Mouse (Mus musculus): ENCODE data around the gene Slamf9. TPM values are rescaled to one million over a fixed set of nuclear protein-coding genes. Genes with fewer than 3 reads are reported as not detected.

Gene Slamf9
- polyA plus RNA-seq, 1 experiment from 2014 or later = not detected

GRCm38 (mm10) chr1:172523699-172524101, 48.5 kb downstream of the Slamf9 start:
- Histone ChIP-seq H3K36me3 (replicated peaks) (no peaks in the 10 kb centered on the region), H3K9ac (no peak overlapping the region), H3K27ac (no peak overlapping the region), H3K9me3 (no peaks in the 10 kb centered on the region), H3K27me3 (peaks cover 18% of the 10 kb centered on the region), H3K4me1 (peaks cover 16% of the 10 kb centered on the region), H3K4me2 (no peak overlapping the region), H3K4me3 (replicated peaks) (no peak overlapping the region)
- ATAC-seq (ENCODE audit: low FRiP score) = no peak
- 75% methylated on average over 12 of the region's 12 CpGs for WGBS

- Histone ChIP-seq H3K27ac (no peak overlapping the region), H3K4me1 (peaks cover 14% of the 10 kb centered on the region), H3K9ac (no peak overlapping the region), H3K4me3 (replicated peaks) (no peak overlapping the region), H3K4me2 (no peak overlapping the region), H3K9me3 (no peaks in the 10 kb centered on the region), H3K36me3 (replicated peaks) (no peaks in the 10 kb centered on the region), H3K27me3 (peaks cover 18% of the 10 kb centered on the region)
- 50% methylated on average over 15 of the region's 15 CpGs for WGBS
- ATAC-seq (ENCODE audit: low FRiP score) = no peak
Measured at GRCm38 (mm10) chr1:172525027-172525764, 50.0 kb downstream of the Slamf9 start.

GRCm38 (mm10) chr1:172525971-172526370, 50.8 kb downstream of the Slamf9 start:
- no peak overlapping the region for H3K4me3 ChIP-seq (replicated peaks)
- no peaks in the 10 kb centered on the region for H3K36me3 ChIP-seq (replicated peaks)
- no peak for ATAC-seq (ENCODE audit: low FRiP score)
- H3K9ac ChIP-seq = no peak overlapping the region
- no peak overlapping the region for H3K4me2 ChIP-seq
- WGBS = 78% methylated on average over 7 of the region's 7 CpGs
- H3K27ac ChIP-seq = no peak overlapping the region
- H3K27me3 ChIP-seq = peaks cover 20% of the 10 kb centered on the region
- H3K9me3 ChIP-seq = no peaks in the 10 kb centered on the region
- peaks cover 13% of the 10 kb centered on the region for H3K4me1 ChIP-seq

- Histone ChIP-seq H3K9ac (no peak overlapping the region), H3K4me2 (no peak overlapping the region), H3K4me3 (replicated peaks) (no peak overlapping the region), H3K27ac (no peak overlapping the region), H3K27me3 (peaks cover 22% of the 10 kb centered on the region), H3K9me3 (no peaks in the 10 kb centered on the region), H3K4me1 (peaks cover 13% of the 10 kb centered on the region), H3K36me3 (replicated peaks) (no peaks in the 10 kb centered on the region)
- no peak for ATAC-seq (ENCODE audit: low FRiP score)
- WGBS = 82% methylated on average over 23 of the region's 23 CpGs
Measured at GRCm38 (mm10) chr1:172526380-172527081, 51.4 kb downstream of the Slamf9 start.

- ATAC-seq (ENCODE audit: low FRiP score) = no peak
- Histone ChIP-seq H3K36me3 (replicated peaks) (no peaks in the 10 kb centered on the region), H3K9me3 (no peaks in the 10 kb centered on the region), H3K9ac (no peak overlapping the region), H3K4me3 (replicated peaks) (no peak overlapping the region), H3K4me2 (no peak overlapping the region), H3K4me1 (peaks cover 20% of the 10 kb centered on the region), H3K27ac (no peak overlapping the region), H3K27me3 (peaks cover 24% of the 10 kb centered on the region)
- WGBS = 92% methylated on average over 10 of the region's 10 CpGs
Measured at GRCm38 (mm10) chr1:172527431-172527830, 52.3 kb downstream of the Slamf9 start.

Other genes with a start within 250 kb of the Slamf9 start
- gene Atp1a4, start 216.9 kb upstream of the Slamf9 start, polyA plus RNA-seq (2016; fragmentation: Nextera tagmentation; extraction: Ambion mirVana) = 0.05 and 0.06 TPM in 2 replicates
- gene Igsf8, start 213.7 kb upstream of the Slamf9 start, polyA plus RNA-seq (2016; fragmentation: Nextera tagmentation; extraction: Ambion mirVana) = 122 and 127 TPM in 2 replicates
- 9.5 and 10.8 TPM in 2 replicates for gene Atp1a2, start 177.3 kb upstream of the Slamf9 start, polyA plus RNA-seq (2016; fragmentation: Nextera tagmentation; extraction: Ambion mirVana)
- gene Kcnj9, start 146.0 kb upstream of the Slamf9 start, polyA plus RNA-seq (2016; fragmentation: Nextera tagmentation; extraction: Ambion mirVana) = 2.5 and 2.8 TPM in 2 replicates
- 0.93 and 1.2 TPM in 2 replicates for gene Kcnj10, start 134.1 kb upstream of the Slamf9 start, polyA plus RNA-seq (2016; fragmentation: Nextera tagmentation; extraction: Ambion mirVana)
- 10.9 and 11.5 TPM in 2 replicates for gene Pigm, start 98.8 kb upstream of the Slamf9 start, polyA plus RNA-seq (2016; fragmentation: Nextera tagmentation; extraction: Ambion mirVana)
- gene Igsf9, start 6.4 kb downstream of the Slamf9 start, polyA plus RNA-seq (2016; fragmentation: Nextera tagmentation; extraction: Ambion mirVana) = 102 TPM in 2 replicates
- 40.0 and 45.7 TPM in 2 replicates for gene Tagln2, start 24.7 kb downstream of the Slamf9 start, polyA plus RNA-seq (2016; fragmentation: Nextera tagmentation; extraction: Ambion mirVana)
- gene Cfap45, start 45.4 kb downstream of the Slamf9 start, polyA plus RNA-seq (2016; fragmentation: Nextera tagmentation; extraction: Ambion mirVana) = 1.2 and 2.6 TPM in 2 replicates
- 0.28 TPM in 1 of 2 replicates, not detected in the other for gene Vsig8, start 80.6 kb downstream of the Slamf9 start, polyA plus RNA-seq (2016; fragmentation: Nextera tagmentation; extraction: Ambion mirVana)
- not detected in 2 replicates for gene Slamf8, start 115.2 kb downstream of the Slamf9 start, polyA plus RNA-seq (2016; fragmentation: Nextera tagmentation; extraction: Ambion mirVana)
- gene Fcrl6, start 127.2 kb downstream of the Slamf9 start, polyA plus RNA-seq (2016; fragmentation: Nextera tagmentation; extraction: Ambion mirVana) = 0.24 TPM in 1 of 2 replicates, not detected in the other
- 4.6 and 6.1 TPM in 2 replicates for gene Dusp23, start 157.6 kb downstream of the Slamf9 start, polyA plus RNA-seq (2016; fragmentation: Nextera tagmentation; extraction: Ambion mirVana)
- not detected in 2 replicates for gene Crp, start 222.7 kb downstream of the Slamf9 start, polyA plus RNA-seq (2016; fragmentation: Nextera tagmentation; extraction: Ambion mirVana)